Mouse (Mus musculus) layer of hippocampus, adult 8-10 months (tissue): Measurements from ENCODE around the gene Gm10959. TPM values are rescaled to one million over a fixed set of nuclear protein-coding genes. Genes with fewer than 3 reads are reported as not detected.
A peak's percentile ranks its signal among the peaks of the same experiment; 100 is the strongest.
"Not testable (repeated sequence)": the region's sequence is repeated elsewhere in the genome, so short reads cannot be mapped to it uniquely, and the experiment has no call there.

Experiments used
- DNase-seq, 2 experiments: peaks; one replicate each; pipeline ENCODE4 v3.0.0; 2022; ENCODE audit warnings: low spot score in 2 of 2
- total RNA-seq, 4 experiments: library from RNA; stranded (reverse); gene quantifications; 2 replicates each; pipeline ENCODE4 v1.2.4; 2022

The Gm10959 gene
- not detected for total RNA-seq

- no peak for DNase-seq
These were observed at the start of gene Gm10959 for GRCm38 (mm10) chr3:122919260-122919659. Gene Gm10959 (minus strand): TSS chr3:122919360.

GRCm38 (mm10) chr3:122968391-122968790 is 49.2 kb upstream of the Gm10959 start:
- no peak for DNase-seq

GRCm38 (mm10) chr3:122964301-122964700 is 45.1 kb upstream of the Gm10959 start:
- DNase-seq = no peak

- DNase-seq = no peak
These were observed 31.0 kb upstream of the Gm10959 start for GRCm38 (mm10) chr3:122950129-122950528.

- no peak for DNase-seq
These were observed 24.3 kb upstream of the Gm10959 start for GRCm38 (mm10) chr3:122943387-122943890.

GRCm38 (mm10) chr3:122939215-122939614 is 20.1 kb upstream of the Gm10959 start:
- DNase-seq = peak in 1 of 2 experiments; percentile 34

GRCm38 (mm10) chr3:122937176-122937575 is 18.0 kb upstream of the Gm10959 start:
- DNase-seq = not testable (repeated sequence)

- no peak for DNase-seq
These were observed 13.3 kb upstream of the Gm10959 start for GRCm38 (mm10) chr3:122932466-122932865.

- peak; percentile 25 to 29 for DNase-seq
These were observed 10.6 kb upstream of the Gm10959 start for GRCm38 (mm10) chr3:122929723-122930122.

GRCm38 (mm10) chr3:122924009-122924914 is 5.1 kb upstream of the Gm10959 start, which contains the start of gene 1810037I17Rik:
Gene 1810037I17Rik (plus strand): TSS chr3:122924203.
- DNase-seq = peak; percentile 95 to 97

- DNase-seq = no peak
These were observed 4.0 kb upstream of the Gm10959 start for GRCm38 (mm10) chr3:122923147-122923546.

- no peak for DNase-seq
These were observed 2.7 kb upstream of the Gm10959 start for GRCm38 (mm10) chr3:122921676-122922527.

- no peak for DNase-seq
These were observed 1.6 kb upstream of the Gm10959 start for GRCm38 (mm10) chr3:122920572-122921435.

- no peak for DNase-seq
These were observed 488 bp downstream of the Gm10959 start for GRCm38 (mm10) chr3:122918672-122919071.

GRCm38 (mm10) chr3:122916191-122916680 is 2.9 kb downstream of the Gm10959 start:
- no peak for DNase-seq

- no peak for DNase-seq
These were observed 3.7 kb downstream of the Gm10959 start for GRCm38 (mm10) chr3:122915493-122915892.

GRCm38 (mm10) chr3:122907841-122908240 is 11.3 kb downstream of the Gm10959 start:
- DNase-seq = no peak

- DNase-seq = peak in 1 of 2 experiments; percentile 9
These were observed 15.3 kb downstream of the Gm10959 start for GRCm38 (mm10) chr3:122903746-122904433.

- no peak for DNase-seq
These were observed 20.9 kb downstream of the Gm10959 start for GRCm38 (mm10) chr3:122898254-122898653.

- DNase-seq = no peak
These were observed 23.9 kb downstream of the Gm10959 start for GRCm38 (mm10) chr3:122895189-122895731.
